Mouse (Mus musculus) brain, embryonic 14.5 days (tissue): Measurements from ENCODE around the gene Clhc1.
"Not testable (repeated sequence)": the region's sequence is repeated elsewhere in the genome, so short reads cannot be mapped to it uniquely, and the experiment has no call there.

ENCODE experiments used
- CTCF ChIP-seq: fragments of 200-500 bp; IDR thresholded peaks from 2 replicates; pipeline ENCODE4 v1.5.1; 2012; ENCODE audit warnings: inconsistent platforms, mild to moderate bottlenecking, moderate library complexity, borderline replicate concordance; ENCODE audit not compliant: insufficient read depth, insufficient read length; ENCODE audit errors: extremely low read depth
- POLR2A ChIP-seq: fragments of 200-500 bp; IDR thresholded peaks from 2 replicates; pipeline ENCODE4 v1.6.1; 2012; ENCODE audit warnings: mild to moderate bottlenecking, inconsistent platforms, borderline replicate concordance; ENCODE audit not compliant: poor library complexity, insufficient read depth, insufficient read length, severe bottlenecking; ENCODE audit errors: extremely low read depth

DNA sequence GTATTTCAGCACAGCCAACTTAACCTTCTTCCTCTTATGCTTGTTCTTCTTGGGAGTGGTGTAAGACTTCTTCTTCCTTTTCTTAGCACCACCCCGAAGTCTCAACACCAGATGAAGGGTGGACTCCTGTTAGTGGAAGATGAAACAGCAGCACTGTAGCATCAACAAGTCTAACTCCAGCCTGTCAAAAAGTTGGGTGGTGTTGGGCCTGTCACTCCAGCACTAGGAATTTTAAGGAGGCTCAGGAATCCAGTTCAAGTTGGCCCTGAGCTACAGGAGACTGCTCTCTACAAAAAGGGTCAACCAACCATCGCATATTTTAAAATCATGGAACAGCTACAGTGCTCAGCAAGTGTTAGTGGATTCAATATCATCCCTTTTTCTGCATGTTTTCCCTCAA lies 1.5 kb upstream of the Clhc1 start:
- TF ChIP-seq POLR2A, CTCF: not testable (repeated sequence)
